Mouse (Mus musculus) bone marrow macrophage, adult 2 months (primary cell): ENCODE data around the gene Rps6ka5.

ENCODE experiments used
- CTCF ChIP-seq: IDR thresholded peaks from 2 replicates; pipeline ENCODE4 v1.5.1; 2012; ENCODE audit warnings: low read depth, mild to moderate bottlenecking, low read length, moderate library complexity
- POLR2A ChIP-seq: IDR thresholded peaks from 2 replicates; pipeline ENCODE4 v1.6.1; 2012; ENCODE audit warnings: mild to moderate bottlenecking, low read depth, low read length, borderline replicate concordance

DNA sequence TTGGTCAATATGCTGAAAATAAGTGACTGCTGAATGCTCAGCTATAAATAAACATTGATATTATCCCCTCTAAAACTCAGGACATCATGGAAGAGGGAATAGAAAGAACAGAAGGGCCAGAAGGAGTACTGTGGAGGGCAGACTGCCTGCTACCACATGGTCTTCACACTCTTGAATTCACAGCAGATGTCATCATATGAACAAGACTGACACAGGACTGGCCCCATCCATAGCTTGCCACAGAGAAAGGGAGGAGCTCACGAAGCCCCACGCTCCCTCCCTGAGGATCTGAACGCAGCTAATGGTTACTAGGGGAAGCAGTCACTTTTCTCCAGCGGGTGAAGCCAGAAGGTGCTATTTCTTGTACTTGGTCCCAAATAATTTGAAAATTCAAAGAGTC, 61.5 kb downstream of the Rps6ka5 start:
- TF ChIP-seq CTCF = no peak
- no peak for TF ChIP-seq POLR2A
